Mouse (Mus musculus) lung, embryonic 14.5 days (tissue): ENCODE measurements around the gene Ascc3. TPM values are rescaled to one million over a fixed set of nuclear protein-coding genes. Genes with fewer than 3 reads are reported as not detected.
A peak's percentile ranks its signal among the peaks of the same experiment; 100 is the strongest.

ENCODE experiments used
- ATAC-seq: fragments of 200-750 bp; cut with Nextera tagmentation; 2 replicates; pipeline ENCODE4 v1.8.0; 2017; ENCODE audit warnings: mild to moderate bottlenecking, moderate TSS enrichment, moderate library complexity; ENCODE audit not compliant: insufficient read depth
- DNase-seq: peaks from one replicate; pipeline ENCODE4 v3.0.0-alpha.2; 2015
- H3K27ac ChIP-seq: fragments of 300-500 bp; sonication (generic); 2 replicates; pipeline ENCODE4 v1.5.1; 2014; ENCODE audit warnings: low read depth, mild to moderate bottlenecking, moderate library complexity
- H3K27me3 ChIP-seq: fragments of 300-500 bp; sonication (generic); 2 replicates; pipeline ENCODE4 v1.6.1; 2014; ENCODE audit warnings: low read length, control low read depth; ENCODE audit not compliant: insufficient read depth
- H3K36me3 ChIP-seq: fragments of 300-500 bp; sonication (generic); 2 replicates; pipeline ENCODE4 v1.6.1; 2014; ENCODE audit warnings: control low read depth; ENCODE audit not compliant: insufficient read depth
- H3K4me1 ChIP-seq: fragments of 300-500 bp; sonication (generic); 2 replicates; pipeline ENCODE4 v1.6.1; 2014; ENCODE audit warnings: antibody characterized with exemption, control low read depth; ENCODE audit not compliant: insufficient read depth
- H3K4me2 ChIP-seq: fragments of 300-500 bp; sonication (generic); 2 replicates; pipeline ENCODE4 v1.6.1; 2014; ENCODE audit warnings: mild to moderate bottlenecking
- H3K4me3 ChIP-seq: fragments of 300-500 bp; sonication (generic); 2 replicates; pipeline ENCODE4 v1.5.1; 2014; ENCODE audit warnings: low read depth, low read length
- H3K9ac ChIP-seq: fragments of 300-500 bp; sonication (generic); 2 replicates; pipeline ENCODE4 v1.6.1; 2014
- H3K9me3 ChIP-seq: fragments of 300-500 bp; sonication (generic); 2 replicates; pipeline ENCODE4 v1.6.1; 2016; ENCODE audit warnings: low read depth, low read length, control low read depth
- CTCF ChIP-seq: IDR thresholded peaks from 2 replicates; pipeline ENCODE4 v1.5.1; 2016; ENCODE audit warnings: antibody characterized with exemption, low read depth
- WGBS: fragments of 180-500 bp; shearing (Covaris S2); extraction: QIAGEN DNeasy Blood & Tissue Kit; methylation state at CpG from one replicate; pipeline ENCODE4 v1.1.7; 2014; 5-methylcytosine and 5-hydroxymethylcytosine counted together
- polyA plus RNA-seq: library from polyadenylated mRNA; unstranded; fragments of >200 nt; fragmentation: Nextera tagmentation; extraction: Ambion mirVana; gene quantifications from 2 replicates; pipeline ENCODE4 v1.2.1, GENCODE M21; 2014

Gene Ascc3
- polyA plus RNA-seq, 1 experiment from 2014 or later: 24.8 TPM

GRCm38 (mm10) chr10:50895091-50895790 is 302.8 kb downstream of the Ascc3 start:
- no peak for TF ChIP-seq CTCF
- Histone ChIP-seq H3K4me1 (peaks cover 4% of the 10 kb centered on the region; the same call in 1 of the 2 replicates), H3K36me3 (no peaks in the 10 kb centered on the region), H3K27ac (no peak overlapping the region), H3K27me3 (peaks cover 97% of the 10 kb centered on the region), H3K9me3 (no peaks in the 10 kb centered on the region), H3K4me3 (peak overlapping the region; percentile 44), H3K4me2 (peak overlapping the region; percentile 82), H3K9ac (no peak overlapping the region)
- WGBS: under 1% methylated on average over 44 of the region's 44 CpGs
- DNase-seq (peak; percentile 25), ATAC-seq (no peak; the same call in 1 of the 2 replicates)

- no peaks in the 10 kb centered on the region for H3K9me3 ChIP-seq
- peaks cover 4% of the 10 kb centered on the region; the same call in 1 of the 2 replicates for H3K4me1 ChIP-seq
- no peak overlapping the region for H3K27ac ChIP-seq
- no peaks in the 10 kb centered on the region for H3K36me3 ChIP-seq
- H3K27me3 ChIP-seq: peaks cover 97% of the 10 kb centered on the region
- H3K4me2 ChIP-seq: no peak overlapping the region
- H3K4me3 ChIP-seq: no peak overlapping the region
- no peak overlapping the region for H3K9ac ChIP-seq
- DNase-seq (peak; percentile 27), ATAC-seq (no peak)
- no peak for TF ChIP-seq CTCF
- 3% methylated on average over 21 of the region's 21 CpGs for WGBS
These were observed 303.7 kb downstream of the Ascc3 start for GRCm38 (mm10) chr10:50895881-50896766.

- no peak for TF ChIP-seq CTCF
- H3K9me3 ChIP-seq: no peaks in the 10 kb centered on the region
- ATAC-seq (no peak), DNase-seq (peak; percentile 24)
- no peak overlapping the region for H3K4me3 ChIP-seq
- peaks cover 97% of the 10 kb centered on the region for H3K27me3 ChIP-seq
- peaks cover 4% of the 10 kb centered on the region; the same call in 1 of the 2 replicates for H3K4me1 ChIP-seq
- no peak overlapping the region for H3K4me2 ChIP-seq
- H3K27ac ChIP-seq: no peak overlapping the region
- no peaks in the 10 kb centered on the region for H3K36me3 ChIP-seq
- 9% methylated on average over 3 of the region's 3 CpGs for WGBS
- H3K9ac ChIP-seq: no peak overlapping the region
These were observed 304.4 kb downstream of the Ascc3 start for GRCm38 (mm10) chr10:50896767-50897390.

GRCm38 (mm10) chr10:50897530-50898471 is 305.3 kb downstream of the Ascc3 start:
- Histone ChIP-seq H3K27me3 (peaks cover 96% of the 10 kb centered on the region), H3K4me2 (no peak overlapping the region), H3K9ac (no peak overlapping the region), H3K4me3 (no peak overlapping the region), H3K27ac (no peak overlapping the region), H3K9me3 (no peaks in the 10 kb centered on the region), H3K4me1 (peaks cover 4% of the 10 kb centered on the region; the same call in 1 of the 2 replicates), H3K36me3 (no peaks in the 10 kb centered on the region)
- no peak for ATAC-seq
- peak; percentile 69 for DNase-seq
- 4% methylated on average over 32 of the region's 32 CpGs for WGBS
- TF ChIP-seq CTCF: peak; percentile 64

- peaks cover 4% of the 10 kb centered on the region; the same call in 1 of the 2 replicates for H3K4me1 ChIP-seq
- H3K27ac ChIP-seq: no peak overlapping the region
- peaks cover 96% of the 10 kb centered on the region for H3K27me3 ChIP-seq
- no peak overlapping the region for H3K4me3 ChIP-seq
- TF ChIP-seq CTCF: no peak
- no peaks in the 10 kb centered on the region for H3K36me3 ChIP-seq
- H3K4me2 ChIP-seq: no peak overlapping the region
- DNase-seq (no peak), ATAC-seq (no peak)
- H3K9me3 ChIP-seq: no peaks in the 10 kb centered on the region
- no peak overlapping the region for H3K9ac ChIP-seq
- 24% methylated on average over 2 of the region's 2 CpGs for WGBS
These were observed 306.2 kb downstream of the Ascc3 start for GRCm38 (mm10) chr10:50898621-50899020.
